Mouse (Mus musculus) liver, embryonic 12.5 days (tissue): ENCODE results near the gene Mcts1. TPM values are rescaled to one million over a fixed set of nuclear protein-coding genes. Genes with fewer than 3 reads are reported as not detected.

Experiments
- polyA plus RNA-seq: library from polyadenylated mRNA; unstranded; fragments of >200 nt; fragmentation: Nextera tagmentation; extraction: Ambion mirVana; gene quantifications from 2 replicates; pipeline ENCODE4 v1.2.1, GENCODE M21; 2016

Gene Mcts1
- polyA plus RNA-seq, 1 experiment from 2014 or later, result 56.8 TPM

Other genes with a start within 250 kb of the Mcts1 start
- gene Lamp2, start 144.1 kb upstream of the Mcts1 start, polyA plus RNA-seq, result 46.5 and 48.6 TPM in 2 replicates
- 21.0 and 22.2 TPM in 2 replicates for gene Cul4b, start 24.4 kb upstream of the Mcts1 start, polyA plus RNA-seq
- 11.1 and 13.1 TPM in 2 replicates for gene C1galt1c1, start 34.5 kb downstream of the Mcts1 start, polyA plus RNA-seq
- 0.26 TPM in 1 of 2 replicates, not detected in the other for gene 6030498E09Rik, start 172.1 kb downstream of the Mcts1 start, polyA plus RNA-seq